Mouse (Mus musculus) small intestine, adult 10 weeks (tissue): ENCODE data around the gene Sdf4. TPM values are rescaled to one million over a fixed set of nuclear protein-coding genes. Genes with fewer than 3 reads are reported as not detected.

Source experiments
- polyA plus RNA-seq: library from polyadenylated mRNA; stranded (reverse); fragments of 350-450 nt; fragmentation: Illumina TruSeq; extraction: RNeasy Lipid Tissue Mini Kit (QIAGEN cat#74804); gene quantifications from one replicate; pipeline ENCODE4 v1.2.3, GENCODE M21; 2014; ENCODE audit warnings: low replicate concordance

Gene Sdf4
- 126 TPM for polyA plus RNA-seq

GRCm38 (mm10) chr4:155992241-155992905 lies at the start of gene Sdf4, which contains the start of gene B3galt6:
Gene Sdf4, plus strand, starts transcription at chr4:155992872.
Gene B3galt6, minus strand, starts transcription at chr4:155992649.

GRCm38 (mm10) chr4:155943534-155944249 lies 49.0 kb upstream of the Sdf4 start, which contains the start of gene Ube2j2:
Gene Ube2j2, plus strand, starts transcription at chr4:155943831.

GRCm38 (mm10) chr4:155962167-155962971 lies 30.3 kb upstream of the Sdf4 start, which contains the start of gene C1qtnf12:
Gene C1qtnf12, plus strand, starts transcription at chr4:155962318.

GRCm38 (mm10) chr4:156013637-156014036 lies 21.0 kb downstream of the Sdf4 start, which contains the start of gene Tnfrsf4:
Gene Tnfrsf4, plus strand, starts transcription at chr4:156013843.

GRCm38 (mm10) chr4:156026013-156026412 lies 33.3 kb downstream of the Sdf4 start, which contains the start of gene Tnfrsf18:
Gene Tnfrsf18, plus strand, starts transcription at chr4:156026164.

GRCm38 (mm10) chr4:156059261-156059660 lies 66.6 kb downstream of the Sdf4 start, which contains the start of gene Ttll10:
Gene Ttll10, minus strand, starts transcription at chr4:156059414.

Other genes with a start within 250 kb of the Sdf4 start
- 3.7 TPM for gene Atad3a, start 231.8 kb upstream of the Sdf4 start, polyA plus RNA-seq
- 4.6 TPM for gene Vwa1, start 218.2 kb upstream of the Sdf4 start, polyA plus RNA-seq
- 6.6 TPM for gene Tmem88b, start 207.0 kb upstream of the Sdf4 start, polyA plus RNA-seq
- gene Ankrd65, start 202.4 kb upstream of the Sdf4 start, polyA plus RNA-seq, result not detected
- gene Mrpl20, start 190.0 kb upstream of the Sdf4 start, polyA plus RNA-seq, result 36.0 TPM
- gene Ccnl2, start 180.4 kb upstream of the Sdf4 start, polyA plus RNA-seq, result 101 TPM
- 2.4 TPM for gene Aurkaip1, start 161.6 kb upstream of the Sdf4 start, polyA plus RNA-seq
- gene Mxra8, start 153.2 kb upstream of the Sdf4 start, polyA plus RNA-seq, result 22.8 TPM
- gene Dvl1, start 145.5 kb upstream of the Sdf4 start, polyA plus RNA-seq, result 2.0 TPM
- gene Tas1r3, start 129.5 kb upstream of the Sdf4 start, polyA plus RNA-seq, result not detected
- gene Cptp, start 123.4 kb upstream of the Sdf4 start, polyA plus RNA-seq, result 10.8 TPM
- 1.2 TPM for gene Ints11, start 123.3 kb upstream of the Sdf4 start, polyA plus RNA-seq
- 0.59 TPM for gene Pusl1, start 101.1 kb upstream of the Sdf4 start, polyA plus RNA-seq
- not detected for gene Acap3, start 101.0 kb upstream of the Sdf4 start, polyA plus RNA-seq
- 143 TPM for gene Ube2j2, start 49.0 kb upstream of the Sdf4 start, polyA plus RNA-seq
- 15.7 TPM for gene C1qtnf12, start 30.6 kb upstream of the Sdf4 start, polyA plus RNA-seq
- 3.5 TPM for gene B3galt6, start 223 bp upstream of the Sdf4 start, polyA plus RNA-seq
- gene Tnfrsf4, start 21.0 kb downstream of the Sdf4 start, polyA plus RNA-seq, result not detected
- gene Tnfrsf18, start 33.3 kb downstream of the Sdf4 start, polyA plus RNA-seq, result not detected
- gene Ttll10, start 66.5 kb downstream of the Sdf4 start, polyA plus RNA-seq, result 0.59 TPM
- gene 9430015G10Rik, start 117.1 kb downstream of the Sdf4 start, polyA plus RNA-seq, result 1.2 TPM
- gene Rnf223, start 137.6 kb downstream of the Sdf4 start, polyA plus RNA-seq, result not detected
- gene Agrn, start 204.6 kb downstream of the Sdf4 start, polyA plus RNA-seq, result 20.5 TPM
- not detected for gene Isg15, start 207.9 kb downstream of the Sdf4 start, polyA plus RNA-seq
- 0.67 TPM for gene AW011738, start 210.4 kb downstream of the Sdf4 start, polyA plus RNA-seq
- not detected for gene Perm1, start 223.0 kb downstream of the Sdf4 start, polyA plus RNA-seq
- 5.9 TPM for gene Plekhn1, start 242.0 kb downstream of the Sdf4 start, polyA plus RNA-seq
- gene Noc2l, start 243.1 kb downstream of the Sdf4 start, polyA plus RNA-seq, result 2.5 TPM